Mouse (Mus musculus) thymus, postnatal 4 days (tissue): ENCODE measurements around the gene Unc5b.
"Not testable (repeated sequence)": the region's sequence is repeated elsewhere in the genome, so short reads cannot be mapped to it uniquely, and the experiment has no call there.

Source experiments
- DNase-seq: peaks from one replicate; pipeline ENCODE4 v3.0.0; 2021

Gene Unc5b

DNA sequence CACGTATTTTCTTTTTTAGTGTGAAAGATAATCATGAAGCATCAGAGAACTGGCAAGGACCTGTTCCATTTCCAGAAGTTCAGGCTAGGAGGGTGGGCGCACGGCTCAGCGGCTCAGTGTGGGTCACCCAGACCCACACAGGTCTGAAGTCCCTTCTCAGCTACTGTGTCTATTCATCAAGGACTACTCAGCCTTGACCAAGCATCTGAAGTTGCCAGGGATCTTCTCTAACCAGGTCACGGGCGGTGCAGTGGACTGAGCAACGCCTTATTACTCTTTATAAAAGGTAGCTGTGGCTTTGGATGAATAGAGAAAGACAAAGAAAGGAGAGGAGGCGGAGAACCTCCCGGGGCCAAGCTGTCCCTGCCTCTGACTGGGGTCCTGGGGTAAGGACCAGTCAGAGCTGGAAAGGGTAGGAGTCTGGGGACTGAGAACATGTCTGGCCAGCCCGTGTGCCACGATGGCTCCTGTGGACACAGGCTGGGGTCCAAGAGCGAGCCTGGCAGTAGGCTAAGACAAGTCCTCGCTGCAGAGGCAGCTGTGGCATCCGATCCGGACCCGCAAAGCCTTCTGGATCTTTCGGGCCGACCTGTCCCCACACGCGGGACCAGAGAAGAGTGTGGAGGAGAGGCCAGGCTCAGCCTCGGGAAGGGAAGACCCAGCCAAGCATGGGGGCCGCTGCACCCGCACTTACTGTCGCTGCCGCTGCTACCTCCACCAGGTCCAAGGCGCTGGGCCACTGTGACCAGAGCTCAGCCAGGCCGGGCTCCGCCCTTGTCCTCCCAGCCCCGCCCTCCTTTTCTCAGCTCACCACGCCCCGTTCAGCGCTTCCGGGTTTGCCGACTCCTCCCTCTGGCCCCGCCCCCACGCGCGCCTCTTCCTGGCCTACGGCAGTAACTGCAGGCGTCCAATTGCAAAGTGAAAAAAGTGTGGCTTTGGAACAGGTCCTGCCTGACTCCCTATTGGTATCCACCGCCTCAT is 79.1 kb downstream of the Unc5b start, which contains the start of gene Slc29a3:
Gene Slc29a3, minus strand, starts transcription at position 755 of the 981 bp plus-strand sequence.
- peak; percentile 100 for DNase-seq

GRCm38 (mm10) chr10:60747667-60748212 is 83.6 kb downstream of the Unc5b start:
- no peak for DNase-seq

DNA sequence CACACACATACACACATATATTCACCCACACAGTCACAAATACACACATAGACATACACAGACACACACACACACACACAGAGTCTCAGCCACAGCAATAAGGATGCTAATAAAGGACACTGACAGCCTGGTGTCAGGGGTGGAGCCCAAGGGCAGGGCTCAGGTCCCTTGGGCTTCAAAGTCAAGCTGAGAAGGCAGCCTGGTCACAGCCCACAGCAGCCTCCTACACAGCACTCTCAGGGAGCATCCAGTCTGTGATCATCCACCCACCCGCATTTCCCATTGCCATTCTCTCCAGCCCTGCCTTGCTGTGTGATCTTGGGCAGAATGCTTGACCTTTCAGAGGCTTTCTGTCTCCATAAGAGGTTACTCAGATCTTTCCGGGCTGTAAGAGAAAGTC is 84.9 kb downstream of the Unc5b start:
- no peak for DNase-seq

- DNase-seq: no peak
Observed at GRCm38 (mm10) chr10:60744543-60745290, 86.7 kb downstream of the Unc5b start.

DNA sequence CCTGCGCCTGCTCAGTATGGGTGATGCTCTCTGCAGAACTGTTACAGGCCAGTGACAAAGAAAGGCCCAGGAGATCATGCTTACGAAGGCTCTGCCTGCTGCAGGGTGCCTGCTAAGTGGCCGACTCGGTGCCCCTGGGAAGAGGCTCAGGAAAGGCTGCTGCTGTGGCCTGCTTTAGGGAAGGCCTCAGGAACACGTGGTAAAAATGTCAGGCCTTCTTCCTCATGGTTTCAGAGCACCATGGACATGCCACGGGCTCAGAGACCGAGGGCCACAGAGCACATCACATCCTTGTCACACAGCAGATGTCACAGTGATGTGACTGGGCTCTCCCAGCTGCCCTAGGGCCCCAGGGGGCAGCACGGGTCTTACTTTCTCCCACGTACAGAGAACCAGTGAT is 87.7 kb downstream of the Unc5b start:
- DNase-seq: no peak

GRCm38 (mm10) chr10:60742942-60743341 is 88.4 kb downstream of the Unc5b start:
- DNase-seq: no peak

GRCm38 (mm10) chr10:60742296-60742695 is 89.1 kb downstream of the Unc5b start:
- DNase-seq: not testable (repeated sequence)

DNA sequence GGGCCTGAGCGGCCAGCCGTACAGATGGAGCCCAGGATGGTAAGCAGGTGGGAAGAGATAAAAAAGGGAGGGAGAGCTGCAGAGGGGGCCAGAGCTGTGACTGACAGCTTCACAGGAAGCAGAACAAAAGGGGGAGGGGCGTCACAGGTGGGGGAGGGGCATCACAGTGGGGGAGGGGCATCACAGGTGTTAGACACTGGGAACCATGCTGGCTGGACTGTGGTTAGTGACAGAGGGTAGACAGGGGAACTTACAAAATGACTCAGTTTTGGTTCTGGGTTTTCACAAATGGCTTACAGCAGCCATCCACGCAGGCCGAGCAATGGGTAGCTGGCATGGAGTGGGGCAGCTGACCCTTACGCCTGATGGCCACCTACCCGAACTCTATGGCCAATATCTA is 89.9 kb downstream of the Unc5b start:
- peak; percentile 48 for DNase-seq

GRCm38 (mm10) chr10:60739619-60740363 is 91.6 kb downstream of the Unc5b start:
- DNase-seq: peak; percentile 36

- no peak for DNase-seq
Observed at GRCm38 (mm10) chr10:60737886-60738640, 93.3 kb downstream of the Unc5b start.

GRCm38 (mm10) chr10:60737169-60737728 is 94.1 kb downstream of the Unc5b start:
- DNase-seq: no peak

GRCm38 (mm10) chr10:60735737-60736136 is 95.6 kb downstream of the Unc5b start:
- no peak for DNase-seq

DNA sequence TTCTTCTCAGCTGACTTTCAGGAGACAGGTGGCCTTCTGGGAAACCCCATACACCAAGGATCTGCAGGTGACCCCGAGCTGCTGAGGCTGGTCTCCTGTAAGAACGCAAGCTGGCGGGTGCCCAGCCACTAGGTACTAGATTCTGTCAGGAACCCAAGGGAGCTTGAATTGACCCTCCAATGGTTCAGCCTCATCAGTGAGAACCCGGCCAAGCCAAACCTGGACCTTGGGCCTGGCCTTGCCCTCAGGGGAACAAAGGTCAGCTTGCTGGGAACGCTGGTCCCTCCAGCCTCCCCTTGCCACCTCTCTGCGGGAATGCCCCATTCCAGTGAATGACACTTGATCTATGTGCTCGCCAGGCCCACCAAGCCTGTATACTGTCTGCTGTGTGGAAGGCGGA is 97.9 kb downstream of the Unc5b start:
- DNase-seq: no peak

DNA sequence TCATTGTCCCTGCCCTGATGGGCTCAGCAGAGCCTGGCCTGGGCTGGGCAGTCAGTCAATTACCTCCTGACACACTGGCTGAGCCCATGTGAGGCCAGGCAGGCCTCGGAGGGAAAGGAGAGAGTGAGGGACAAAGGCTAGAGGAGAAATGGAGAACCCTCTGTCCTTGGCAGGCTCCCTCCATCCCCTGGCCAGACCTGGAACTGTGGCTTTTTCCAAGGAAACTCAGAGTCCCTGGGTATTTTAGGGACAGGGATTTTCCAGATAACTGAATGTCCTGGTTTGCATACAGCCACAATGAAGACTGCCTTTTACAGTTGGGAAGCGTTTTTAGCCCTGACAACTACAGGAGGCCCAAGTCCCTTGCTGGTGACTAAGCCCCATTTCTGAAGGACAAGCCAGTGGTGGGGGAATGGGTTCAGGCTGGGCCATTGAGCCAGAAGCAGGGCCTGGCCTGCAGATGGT is 99.0 kb downstream of the Unc5b start:
- DNase-seq: no peak

DNA sequence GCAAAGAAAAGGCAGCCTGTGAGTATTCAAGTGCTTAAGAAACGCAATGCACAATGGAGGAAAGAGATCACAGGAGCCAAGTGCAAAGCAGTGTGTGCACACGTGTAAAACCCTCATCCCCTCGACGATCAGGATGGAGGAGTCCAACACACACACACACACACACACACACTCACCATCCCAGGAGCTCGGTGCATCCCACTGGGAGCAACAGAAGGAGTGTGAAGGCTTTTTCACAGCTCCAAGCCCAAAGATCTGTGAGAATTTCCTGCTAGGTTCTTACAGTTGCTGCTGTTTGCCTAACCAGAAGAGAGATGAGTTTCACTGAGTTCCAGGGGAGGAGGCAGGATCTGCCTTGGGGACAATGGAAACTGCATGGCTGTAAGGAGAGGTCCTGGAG is 99.6 kb downstream of the Unc5b start:
- DNase-seq: no peak

- DNase-seq: no peak
Observed at GRCm38 (mm10) chr10:60727301-60727700, 104.1 kb downstream of the Unc5b start.

DNA sequence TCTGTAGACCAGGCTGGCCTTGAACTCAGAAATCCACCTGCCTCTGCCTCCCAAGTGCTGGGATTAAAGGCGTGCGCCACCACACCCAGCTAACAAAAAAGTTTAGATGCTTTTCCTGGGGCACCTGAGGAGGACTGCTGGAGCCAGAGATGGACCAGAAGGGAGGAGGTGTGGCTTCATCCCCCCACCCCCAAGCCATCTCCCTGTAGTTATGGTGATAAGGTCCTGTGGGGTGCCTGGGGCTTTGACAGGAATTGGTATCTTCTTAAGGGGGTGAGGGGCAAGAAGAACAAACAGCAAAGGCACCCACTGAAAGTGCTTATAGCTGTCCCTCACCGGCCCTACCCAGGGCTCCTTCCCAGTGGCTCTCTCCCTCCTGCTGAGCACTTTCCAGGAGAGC is 104.5 kb downstream of the Unc5b start:
- no peak for DNase-seq

- no peak for DNase-seq
Observed at GRCm38 (mm10) chr10:60724496-60724895, 106.9 kb downstream of the Unc5b start.

DNA sequence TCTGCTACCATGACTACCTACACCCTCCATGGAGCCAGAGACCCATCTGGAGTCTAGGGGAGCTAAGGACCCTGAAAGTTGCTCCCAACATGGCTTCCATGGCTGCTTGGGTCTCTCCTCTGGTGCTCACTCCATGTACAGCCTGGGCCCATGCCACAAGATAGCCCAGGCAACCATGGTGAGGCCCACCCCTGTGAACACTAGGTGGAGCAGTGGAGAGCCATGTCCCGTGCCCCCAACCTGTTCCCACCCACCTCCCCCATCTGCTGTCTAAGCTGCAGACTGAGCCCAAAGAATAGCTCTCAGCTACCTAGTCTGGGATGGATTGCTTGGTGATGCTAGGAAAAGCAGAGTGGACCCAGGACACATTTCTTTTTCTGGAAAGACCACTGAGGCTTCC is 108.0 kb downstream of the Unc5b start:
- peak; percentile 66 for DNase-seq

- DNase-seq: no peak
Observed at GRCm38 (mm10) chr10:60721640-60722039, 109.7 kb downstream of the Unc5b start.

DNA sequence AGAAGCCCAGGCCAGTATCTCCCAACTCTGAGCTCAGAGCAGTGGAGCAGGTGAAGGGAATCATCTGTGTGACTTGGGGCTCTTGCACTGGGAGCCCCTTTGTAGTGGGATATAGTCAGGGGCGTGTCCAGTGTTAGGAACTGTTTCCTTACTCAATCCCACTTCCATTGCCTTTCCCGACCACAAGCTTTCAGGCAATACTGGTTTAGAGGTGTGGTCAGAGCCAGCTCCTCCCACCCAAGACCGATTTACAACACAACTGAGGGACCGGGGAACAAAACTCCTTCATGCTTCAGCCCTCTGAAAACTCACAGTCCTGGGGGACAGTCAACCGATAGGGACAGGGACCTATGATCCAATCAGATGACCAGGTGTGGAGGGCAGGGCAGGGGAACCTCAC is 110.9 kb downstream of the Unc5b start:
- DNase-seq: no peak

DNA sequence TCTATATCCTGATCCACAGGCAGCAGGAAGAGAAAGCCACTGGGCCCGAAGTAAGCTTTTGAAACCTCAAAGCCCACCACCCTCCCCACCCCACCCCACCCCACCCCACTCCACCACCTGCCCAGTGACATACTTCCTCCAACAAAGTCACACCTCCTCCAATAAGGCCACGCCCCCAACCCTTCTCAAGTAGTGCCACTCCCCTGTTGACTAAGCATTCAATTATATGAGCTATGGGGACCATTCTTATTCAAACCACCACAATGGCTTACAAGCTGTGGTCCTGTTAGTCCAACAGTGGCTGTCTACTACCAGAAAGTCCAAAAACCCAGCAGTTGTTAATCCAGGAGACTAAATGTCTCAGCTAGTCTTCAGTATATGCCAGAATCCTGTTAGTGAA is 112.9 kb downstream of the Unc5b start:
- no peak for DNase-seq
